Mouse (Mus musculus) G1E (cell line): ENCODE results near the gene Tuft1. TPM values are rescaled to one million over a fixed set of nuclear protein-coding genes. Genes with fewer than 3 reads are reported as not detected.

Source experiments
- ATAC-seq: 2 replicates; pipeline ENCODE4 v1.8.0; 2016; ENCODE audit warnings: mild to moderate bottlenecking; ENCODE audit not compliant: insufficient number of reproducible peaks, poor library complexity, low FRiP score, severe bottlenecking; ENCODE audit errors: extremely low read depth
- DNase-seq: peaks from one replicate; pipeline ENCODE4 v3.0.0; 2012; ENCODE audit warnings: low spot score
- H3K27me3 ChIP-seq: 2 replicates; pipeline ENCODE4 v1.6.1; 2012; ENCODE audit warnings: mild to moderate bottlenecking, low read length, inconsistent platforms; ENCODE audit not compliant: insufficient read depth
- H3K36me3 ChIP-seq: replicated peaks from 2 replicates; pipeline ENCODE3; 2012; ENCODE audit warnings: mild to moderate bottlenecking, inconsistent platforms
- H3K4me1 ChIP-seq: 2 replicates; pipeline ENCODE4 v1.6.1; 2012; ENCODE audit warnings: low read depth, low read length, inconsistent platforms, mixed read lengths; ENCODE audit not compliant: insufficient read depth
- H3K4me3 ChIP-seq: 2 replicates; pipeline ENCODE4 v1.5.1; 2012; ENCODE audit warnings: low read depth, mild to moderate bottlenecking, inconsistent platforms, low read length, moderate library complexity, mixed read lengths
- H3K9me3 ChIP-seq: replicated peaks from 2 replicates; pipeline ENCODE4 v1.6.1; 2012; ENCODE audit warnings: inconsistent platforms
- CTCF ChIP-seq: IDR thresholded peaks from 2 replicates; pipeline ENCODE4 v1.5.1; 2012; ENCODE audit warnings: low read depth, low read length, inconsistent platforms, mixed read lengths
- GATA1 ChIP-seq: IDR thresholded peaks from 2 replicates; pipeline ENCODE4 v1.6.1; 2012; ENCODE audit warnings: borderline replicate concordance, low read length, inconsistent platforms, mixed read lengths
- GATA2 ChIP-seq: IDR thresholded peaks from 2 replicates; pipeline ENCODE4 v1.6.1; 2012; ENCODE audit warnings: low read depth, low read length, inconsistent platforms, borderline replicate concordance
- POLR2AphosphoS5 ChIP-seq: IDR thresholded peaks from 2 replicates; pipeline ENCODE4 v1.6.1; 2012; ENCODE audit warnings: low read depth, low read length, inconsistent platforms; ENCODE audit not compliant: insufficient replicate concordance
- TAL1 ChIP-seq: conservative IDR thresholded peaks from 2 replicates; pipeline ENCODE4 v1.6.1; 2012; ENCODE audit warnings: low read depth, low read length, inconsistent platforms, mixed read lengths
- polyA plus RNA-seq: library from polyadenylated mRNA; stranded (reverse); fragments of >175 nt; gene quantifications from 2 replicates; pipeline ENCODE4 v1.2.3, GENCODE M21; 2012
- total RNA-seq, 2 experiments: library from RNA; stranded (forward) in 1 of 2; stranded (reverse) in 1 of 2; fragments of 200-1000 nt in 1 of 2; fragments of >200 nt in 1 of 2; fragmentation: Nextera tagmentation in 1 of 2; gene quantifications; 2 replicates each; pipeline ENCODE4 v1.2.3; 2014 to 2017

Gene Tuft1
- total and polyA plus RNA-seq, 3 experiments: 4.1 to 14.7 (median 6.8) TPM

DNA sequence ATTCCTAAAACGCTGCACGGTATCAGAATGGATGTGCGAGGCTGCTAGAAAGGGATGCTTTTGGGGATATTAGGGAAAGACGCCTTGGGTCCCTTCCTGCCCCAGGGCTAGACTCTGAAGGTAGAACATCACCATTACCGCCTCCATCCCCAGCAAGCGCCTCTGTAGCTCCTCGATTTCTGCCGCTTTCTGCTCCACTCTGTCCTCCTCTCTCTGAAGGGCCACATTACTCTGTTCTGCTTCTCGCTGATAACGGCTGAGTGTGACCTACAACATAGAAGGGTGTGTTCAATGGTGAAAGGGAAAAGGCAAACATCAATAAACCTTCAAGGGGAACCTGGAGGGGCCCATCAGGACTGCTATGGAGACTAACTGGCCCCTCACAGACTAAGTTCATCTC, 36.1 kb downstream of the Tuft1 start:
- Histone ChIP-seq H3K9me3 (no peaks in the 10 kb centered on the region), H3K27me3 (no peaks in the 10 kb centered on the region), H3K36me3 (peaks cover 54% of the 10 kb centered on the region), H3K4me1 (no peaks in the 10 kb centered on the region), H3K4me3 (no peak overlapping the region)
- DNase-seq (no peak), ATAC-seq (no peak)
- TF ChIP-seq GATA2 (no peak), TAL1 (no peak), CTCF (no peak), POLR2AphosphoS5 (no peak), GATA1 (no peak)

DNA sequence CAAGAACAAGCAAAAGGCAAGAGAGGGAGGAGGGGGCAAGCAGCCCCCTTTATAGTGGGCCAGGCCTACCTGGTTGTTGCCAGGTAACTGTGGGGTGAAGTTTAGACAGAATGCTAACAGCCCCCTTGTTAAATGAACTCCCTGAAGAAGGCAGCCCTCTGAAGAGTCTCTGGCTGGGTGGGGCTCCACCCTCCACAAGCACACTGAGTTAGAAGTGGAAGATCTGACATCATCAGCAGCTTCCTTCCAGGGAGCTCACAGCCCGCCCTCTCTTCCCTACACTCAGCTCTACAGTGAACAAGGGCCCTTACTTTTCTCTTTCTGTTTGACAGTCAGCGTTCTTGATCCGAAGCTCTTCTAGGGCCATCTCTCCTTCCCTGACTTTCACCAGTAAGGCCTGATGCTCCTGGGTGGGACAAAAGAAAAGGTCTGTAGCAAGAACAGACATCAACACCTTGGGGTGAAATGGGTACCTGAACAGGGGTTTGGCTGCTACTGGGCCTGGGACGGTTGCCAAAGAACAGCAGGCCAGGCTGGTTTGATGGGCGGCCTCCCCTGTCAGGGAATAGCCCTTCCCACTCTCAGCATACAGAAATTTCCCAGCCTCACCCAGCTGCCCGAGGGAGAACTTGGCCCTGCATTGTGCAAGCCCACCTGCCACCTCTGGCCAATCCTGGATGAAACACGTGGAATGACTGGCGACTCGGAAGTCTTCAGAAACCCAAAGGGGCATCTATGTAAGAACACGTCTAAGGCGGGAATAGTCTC, 36.7 kb downstream of the Tuft1 start:
- Histone ChIP-seq H3K36me3 (peaks cover 54% of the 10 kb centered on the region), H3K4me1 (no peaks in the 10 kb centered on the region), H3K4me3 (no peak overlapping the region), H3K9me3 (no peaks in the 10 kb centered on the region), H3K27me3 (no peaks in the 10 kb centered on the region)
- ATAC-seq (no peak), DNase-seq (no peak)
- TF ChIP-seq GATA2: no peak

DNA sequence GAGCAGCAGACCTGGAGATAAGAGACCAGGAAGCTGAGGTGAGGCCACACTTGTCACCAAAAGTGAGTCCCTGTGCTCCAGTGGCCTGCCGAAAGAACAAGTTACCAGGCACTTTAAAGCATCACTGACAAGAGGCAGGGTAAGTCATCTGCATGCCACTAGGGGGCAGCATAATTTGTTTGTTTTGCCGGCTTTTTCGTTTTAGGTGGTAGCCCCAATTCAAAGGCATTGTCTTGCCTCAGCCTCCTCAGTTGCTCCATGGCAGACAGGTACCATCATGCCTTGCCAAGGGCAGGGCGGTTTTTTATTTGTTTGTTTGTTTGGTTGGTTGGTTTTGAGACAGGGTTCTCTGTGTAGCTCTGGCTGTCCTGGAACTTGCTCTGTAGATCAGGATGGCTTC, 42.0 kb downstream of the Tuft1 start:
- H3K27me3 ChIP-seq: no peaks in the 10 kb centered on the region
- no peak overlapping the region for H3K4me3 ChIP-seq
- H3K9me3 ChIP-seq: no peaks in the 10 kb centered on the region
- peaks cover 56% of the 10 kb centered on the region for H3K36me3 ChIP-seq
- ATAC-seq: no peak
- TF ChIP-seq CTCF (peak; percentile 91), TAL1 (no peak)
- peak; percentile 55 for DNase-seq
- H3K4me1 ChIP-seq: peaks cover 2% of the 10 kb centered on the region; the same call in 1 of the 2 replicates

DNA sequence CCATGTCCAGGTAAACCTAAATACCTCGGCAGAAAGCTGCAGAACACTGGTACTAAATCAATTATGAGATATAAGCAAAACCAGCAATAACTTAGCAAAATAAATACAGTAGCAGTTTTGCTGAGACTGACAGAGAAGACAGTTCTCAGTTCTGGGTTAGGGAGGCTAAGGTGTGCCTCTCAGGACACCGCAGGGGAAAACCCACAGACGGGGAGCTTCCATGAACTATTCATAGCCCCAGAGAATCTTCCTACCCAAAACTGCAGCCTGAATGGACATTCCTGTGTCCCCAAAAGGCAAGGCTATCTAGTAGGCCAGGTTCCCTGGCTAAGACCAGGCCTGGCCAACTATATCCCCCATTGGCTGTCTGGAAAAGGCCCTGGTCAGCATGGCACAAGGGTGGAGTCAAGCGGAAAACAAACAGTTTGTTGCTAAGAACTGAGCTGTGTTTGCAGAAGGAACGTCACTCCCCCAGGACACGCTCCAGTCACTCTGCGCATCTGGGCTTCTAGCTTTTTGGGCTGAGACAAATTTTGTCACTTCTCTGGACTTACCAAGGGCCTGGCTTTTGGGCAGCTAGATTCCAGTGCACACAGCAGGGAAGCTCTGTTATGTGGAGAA, 45.3 kb downstream of the Tuft1 start:
- no peaks in the 10 kb centered on the region for H3K27me3 ChIP-seq
- no peaks in the 10 kb centered on the region for H3K9me3 ChIP-seq
- peaks cover 2% of the 10 kb centered on the region for H3K4me1 ChIP-seq
- DNase-seq: no peak
- TF ChIP-seq TAL1 (no peak), CTCF (no peak), GATA2 (no peak), POLR2AphosphoS5 (no peak), GATA1 (no peak)
- no peak for ATAC-seq
- H3K4me3 ChIP-seq: no peak overlapping the region
- H3K36me3 ChIP-seq: peaks cover 29% of the 10 kb centered on the region

DNA sequence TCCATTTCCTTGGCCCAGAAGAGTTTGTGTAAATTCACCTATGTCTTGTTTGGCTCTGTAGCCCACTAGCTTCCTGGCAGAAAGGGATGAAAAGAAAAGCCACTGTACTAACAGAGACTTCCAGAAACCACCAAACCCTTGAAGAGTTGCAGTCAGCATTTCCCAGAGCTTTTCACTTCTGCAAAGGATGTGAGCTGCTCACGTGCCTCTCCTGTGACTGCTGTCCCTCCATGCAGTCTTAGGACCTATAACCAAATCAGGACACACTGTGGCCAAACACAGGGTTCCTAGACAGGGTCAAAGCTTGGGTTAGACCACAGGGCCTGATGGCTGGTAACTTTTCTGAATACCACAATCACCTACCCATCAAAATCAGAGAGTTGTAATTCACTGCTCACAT, 46.4 kb downstream of the Tuft1 start:
- TF ChIP-seq GATA1 (no peak), CTCF (no peak), TAL1 (no peak), POLR2AphosphoS5 (no peak), GATA2 (no peak)
- ATAC-seq: no peak
- H3K4me3 ChIP-seq: no peak overlapping the region
- H3K9me3 ChIP-seq: no peaks in the 10 kb centered on the region
- no peak for DNase-seq
- peaks cover 2% of the 10 kb centered on the region for H3K4me1 ChIP-seq
- no peaks in the 10 kb centered on the region for H3K27me3 ChIP-seq
- H3K36me3 ChIP-seq: peaks cover 29% of the 10 kb centered on the region

DNA sequence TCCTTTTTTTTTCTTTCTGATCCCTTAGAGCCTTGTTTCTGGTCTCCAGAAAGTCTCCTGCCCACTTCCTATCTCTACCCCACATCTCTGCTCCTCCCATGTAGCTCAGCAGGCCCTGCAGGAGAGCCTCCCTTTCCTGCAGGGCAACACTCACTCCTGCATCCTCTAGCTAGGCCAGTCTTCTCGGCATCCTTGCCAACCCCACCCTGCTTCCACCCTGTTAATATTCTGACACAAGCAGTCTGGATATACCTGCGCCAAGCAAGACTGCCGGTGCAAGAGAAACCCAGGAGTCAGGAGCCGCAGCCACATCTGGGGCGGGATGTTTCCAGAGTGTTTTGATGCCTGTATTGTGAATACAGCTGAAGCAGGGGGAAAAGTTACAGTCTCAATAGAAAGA, 46.8 kb downstream of the Tuft1 start:
- DNase-seq (no peak), ATAC-seq (no peak)
- no peak for TF ChIP-seq CTCF
- TF ChIP-seq GATA1: no peak
- no peak for TF ChIP-seq TAL1
- TF ChIP-seq GATA2: no peak
- TF ChIP-seq POLR2AphosphoS5: no peak
- H3K9me3 ChIP-seq: no peaks in the 10 kb centered on the region
- H3K27me3 ChIP-seq: no peaks in the 10 kb centered on the region
- peaks cover 29% of the 10 kb centered on the region for H3K36me3 ChIP-seq
- peaks cover 2% of the 10 kb centered on the region for H3K4me1 ChIP-seq
- H3K4me3 ChIP-seq: no peak overlapping the region

DNA sequence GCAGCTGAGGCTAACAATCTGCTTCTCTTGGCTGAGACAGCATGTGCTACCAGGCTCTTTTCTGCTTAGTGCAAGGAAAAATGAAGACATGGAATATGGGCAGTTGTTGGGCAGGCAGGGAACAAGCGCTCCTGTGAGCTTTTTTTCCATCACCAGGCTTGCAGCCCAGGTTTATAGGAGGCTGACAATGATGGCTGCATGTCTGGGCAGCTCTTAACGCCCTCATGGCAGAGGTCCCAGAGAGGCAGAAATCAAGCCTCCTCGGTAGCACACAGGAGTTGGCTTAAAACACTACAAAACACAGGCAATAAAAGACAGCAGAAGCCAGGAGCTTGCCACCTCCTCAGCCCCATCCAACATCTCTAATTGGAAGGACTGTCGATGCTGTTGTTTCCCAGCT, 47.3 kb downstream of the Tuft1 start:
- DNase-seq (no peak), ATAC-seq (no peak)
- Histone ChIP-seq H3K4me3 (no peak overlapping the region), H3K27me3 (0 out of 2 replicates have a peak, but pooled peaks cover 2% of the 10 kb centered on the region), H3K4me1 (peaks cover 2% of the 10 kb centered on the region), H3K36me3 (peaks cover 26% of the 10 kb centered on the region), H3K9me3 (no peaks in the 10 kb centered on the region)
- TF ChIP-seq POLR2AphosphoS5 (no peak), TAL1 (no peak), GATA2 (no peak), GATA1 (no peak), CTCF (no peak)
